ENCODE assay signal across 16 mouse cellular contexts in genomic region chr10:58610484-58611261, GRCm38 (mm10).
DNase-seq lines count a peak whose midpoint lies in the region; ATAC-seq and TF ChIP-seq lines count a peak whose summit lies in the region.
"Had no signal": no experiment of that assay in that cellular context is flagged by ENCODE, and none has a peak within 500 bp of the region (broad histone marks: within the 10 kb centered on the region; RNA-seq: fewer than 3 reads in every experiment).

No protein-coding gene starts in this region.

- no peaks in the 10 kb centered on the region for H3K27me3 ChIP-seq in testis, adult 2 months (ENCODE audit: control insufficient read depth, insufficient read depth, low read length)
- H3K27me3 ChIP-seq: embryonic facial prominence, embryonic 13.5 days; forebrain, embryonic 12.5 days; hindbrain, embryonic 15.5 days; midbrain, embryonic 15.5 days had no signal

- DNase-seq in frontal cortex, postnatal 14 days (ENCODE audit: low spot score in 2 of 2): no peak
- peak; percentile 18 to 49 for DNase-seq in kidney, adult 8-10 months
- DNase-seq in kidney, postnatal 4 days: no peak
- DNase-seq in testis, postnatal 10 days (ENCODE audit: low spot score): no peak
- DNase-seq in spleen, postnatal 10 days (ENCODE audit: low spot score in 2 of 2): no peak
- DNase-seq: B cell, adult 2 months; cerebellum, postnatal 10 days had no signal

- no peaks in the 10 kb centered on the region for H3K4me1 ChIP-seq in testis, adult 2 months (ENCODE audit: control insufficient read depth, insufficient read depth, low read length)
- H3K4me1 ChIP-seq: embryonic facial prominence, embryonic 13.5 days; forebrain, embryonic 12.5 days; hindbrain, embryonic 15.5 days; midbrain, embryonic 15.5 days had no signal

- no peak for TF ChIP-seq CTCF in testis, adult 2 months (IDR thresholded peaks at IDR 0.05; ENCODE audit: control insufficient read depth, insufficient read depth, insufficient replicate concordance, low read depth, low read length)

- H3K27ac ChIP-seq in testis, adult 2 months (ENCODE audit: control insufficient read depth, insufficient read depth, low read depth, low read length): 0 out of 2 replicates have a peak overlapping the region, but pooled peaks have one; percentile 31
- H3K27ac ChIP-seq: embryonic facial prominence, embryonic 13.5 days; forebrain, embryonic 12.5 days; hindbrain, embryonic 15.5 days; midbrain, embryonic 15.5 days; stomach, postnatal 0 days had no signal

- no peak overlapping the region for H3K4me3 ChIP-seq in testis, adult 2 months (ENCODE audit: control insufficient read depth, low read depth, low read length)
- H3K4me3 ChIP-seq: embryonic facial prominence, embryonic 13.5 days; forebrain, embryonic 12.5 days; hindbrain, embryonic 15.5 days; midbrain, embryonic 15.5 days had no signal

- H3K36me3 ChIP-seq in testis, adult 2 months (ENCODE audit: control insufficient read depth, insufficient read depth, low read length): no peaks in the 10 kb centered on the region
- H3K36me3 ChIP-seq: embryonic facial prominence, embryonic 13.5 days; forebrain, embryonic 12.5 days; hindbrain, embryonic 15.5 days; midbrain, embryonic 15.5 days had no signal

- no peak for TF ChIP-seq POLR2A in testis, adult 2 months (IDR thresholded peaks at IDR 0.05; ENCODE audit: control insufficient read depth, low read depth, low read length)

- ATAC-seq in frontal cortex, adult (ENCODE audit: low TSS enrichment): peak; percentile 89
- ATAC-seq in cerebellum, adult (ENCODE audit: insufficient number of reproducible peaks, low FRiP score, low TSS enrichment): no peak
- ATAC-seq: lung, postnatal 0 days; midbrain, embryonic 15.5 days had no signal

Comparison
In these comparisons a context has a peak if more than half of its experiments do, and no peak if none do; other contexts are left out.
1. DNase-seq: peak in kidney, adult 8-10 months (2 of 2); none in frontal cortex, postnatal 14 days (0 of 2), kidney, postnatal 4 days (0 of 2), testis, postnatal 10 days (single experiment) and spleen, postnatal 10 days (0 of 2).